Mouse (Mus musculus) hindbrain, postnatal 0 days (tissue): ENCODE results near the gene Csad. TPM values are rescaled to one million over a fixed set of nuclear protein-coding genes. Genes with fewer than 3 reads are reported as not detected.

ENCODE experiments used
- ATAC-seq: fragments of 200-750 bp; cut with Nextera tagmentation; 2 replicates; pipeline ENCODE4 v1.8.0; 2017; ENCODE audit warnings: mild to moderate bottlenecking, moderate TSS enrichment, moderate library complexity
- DNase-seq: peaks from one replicate; pipeline ENCODE4 v3.0.0-alpha.2; 2015; ENCODE audit warnings: low spot score
- H3K27ac ChIP-seq: fragments of 300-500 bp; sonication (generic); 2 replicates; pipeline ENCODE4 v1.5.1; 2014; ENCODE audit warnings: mild to moderate bottlenecking
- H3K27me3 ChIP-seq: fragments of 300-500 bp; sonication (generic); 2 replicates; pipeline ENCODE4 v1.6.1; 2014; ENCODE audit warnings: low read length, mixed read lengths; ENCODE audit not compliant: insufficient read depth
- H3K36me3 ChIP-seq: fragments of 300-500 bp; sonication (generic); 2 replicates; pipeline ENCODE4 v1.6.1; 2014; ENCODE audit warnings: low read length, mixed read lengths; ENCODE audit not compliant: insufficient read depth
- H3K4me1 ChIP-seq: fragments of 300-500 bp; sonication (generic); 2 replicates; pipeline ENCODE4 v1.6.1; 2014; ENCODE audit warnings: antibody characterized with exemption, low read length, mixed read lengths; ENCODE audit not compliant: insufficient read depth
- H3K4me2 ChIP-seq: fragments of 300-500 bp; sonication (generic); 2 replicates; pipeline ENCODE4 v1.6.1; 2014; ENCODE audit warnings: low read depth, mild to moderate bottlenecking, low read length, moderate library complexity, mixed read lengths
- H3K4me3 ChIP-seq: fragments of 300-500 bp; sonication (generic); 2 replicates; pipeline ENCODE4 v1.5.1; 2014; ENCODE audit warnings: low read length
- H3K9ac ChIP-seq: fragments of 300-500 bp; sonication (generic); replicated peaks from 2 replicates; pipeline ENCODE4 v1.6.1; 2014; ENCODE audit warnings: mild to moderate bottlenecking, low read length, moderate library complexity, mixed read lengths
- H3K9me3 ChIP-seq: fragments of 300-500 bp; sonication (generic); 2 replicates; pipeline ENCODE4 v1.6.1; 2016; ENCODE audit warnings: low read length, mixed read lengths
- CTCF ChIP-seq: IDR thresholded peaks from 2 replicates; pipeline ENCODE4 v1.5.1; 2016; ENCODE audit warnings: antibody characterized with exemption, control low read depth, low read depth
- WGBS: fragments of 180-500 bp; shearing (Covaris S2); extraction: QIAGEN DNeasy Blood & Tissue Kit; methylation state at CpG from one replicate; pipeline ENCODE4 v1.1.7; 2014; 5-methylcytosine and 5-hydroxymethylcytosine counted together
- polyA plus RNA-seq: library from polyadenylated mRNA; unstranded; fragments of >200 nt; fragmentation: Nextera tagmentation; extraction: Ambion mirVana; gene quantifications from 2 replicates; pipeline ENCODE4 v1.2.1, GENCODE M21; 2015
- total RNA-seq: library from RNA; depleted of rRNA; stranded (reverse); fragments of >200 nt; gene quantifications from 2 replicates; pipeline ENCODE4 v1.2.3, GENCODE M21; 2014

The Csad gene
- total and polyA plus RNA-seq, 2 experiments from 2014 or later: 41.8 to 67.2 TPM

DNA sequence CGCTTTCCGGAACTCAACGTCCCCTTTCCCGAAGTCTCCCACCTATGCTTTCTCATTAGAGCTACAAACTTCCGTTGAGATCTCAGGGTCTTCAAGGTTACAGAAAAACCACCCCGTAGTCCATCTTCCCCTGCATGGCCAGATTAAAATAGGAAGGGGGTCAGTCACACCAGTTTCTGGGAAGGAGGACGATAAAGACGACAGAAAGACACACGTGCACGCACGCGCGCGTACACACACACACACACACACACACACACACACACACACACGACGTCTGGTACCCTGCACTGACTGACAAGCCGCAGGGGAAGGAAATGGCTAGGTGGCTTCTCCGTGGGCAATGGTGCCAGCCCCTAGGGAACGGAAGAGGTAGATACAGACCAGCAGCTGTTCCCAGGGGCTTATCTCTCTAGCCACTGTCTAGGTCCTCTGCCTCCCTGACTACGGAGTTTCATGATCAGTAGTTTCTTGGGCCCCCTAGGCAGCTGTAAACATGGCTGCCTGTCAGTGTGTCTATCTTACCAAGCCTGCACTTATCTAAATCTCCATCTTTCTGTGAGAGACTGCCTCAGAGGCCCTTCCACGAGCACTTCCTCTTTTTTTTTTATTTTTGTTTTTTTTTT is 20.6 kb upstream of the Csad start:
- Histone ChIP-seq H3K27me3 (peaks cover 10% of the 10 kb centered on the region; the same call in 1 of the 2 replicates), H3K4me1 (no peaks in the 10 kb centered on the region), H3K36me3 (no peaks in the 10 kb centered on the region), H3K4me2 (peak overlapping the region; percentile 80), H3K9ac (peak overlapping the region; percentile 45), H3K4me3 (peak overlapping the region; percentile 37), H3K27ac (no peak overlapping the region), H3K9me3 (no peaks in the 10 kb centered on the region)
- 26% methylated on average over 21 of the region's 21 CpGs for WGBS
- ATAC-seq: no peak
- DNase-seq: no peak
- no peak for TF ChIP-seq CTCF

DNA sequence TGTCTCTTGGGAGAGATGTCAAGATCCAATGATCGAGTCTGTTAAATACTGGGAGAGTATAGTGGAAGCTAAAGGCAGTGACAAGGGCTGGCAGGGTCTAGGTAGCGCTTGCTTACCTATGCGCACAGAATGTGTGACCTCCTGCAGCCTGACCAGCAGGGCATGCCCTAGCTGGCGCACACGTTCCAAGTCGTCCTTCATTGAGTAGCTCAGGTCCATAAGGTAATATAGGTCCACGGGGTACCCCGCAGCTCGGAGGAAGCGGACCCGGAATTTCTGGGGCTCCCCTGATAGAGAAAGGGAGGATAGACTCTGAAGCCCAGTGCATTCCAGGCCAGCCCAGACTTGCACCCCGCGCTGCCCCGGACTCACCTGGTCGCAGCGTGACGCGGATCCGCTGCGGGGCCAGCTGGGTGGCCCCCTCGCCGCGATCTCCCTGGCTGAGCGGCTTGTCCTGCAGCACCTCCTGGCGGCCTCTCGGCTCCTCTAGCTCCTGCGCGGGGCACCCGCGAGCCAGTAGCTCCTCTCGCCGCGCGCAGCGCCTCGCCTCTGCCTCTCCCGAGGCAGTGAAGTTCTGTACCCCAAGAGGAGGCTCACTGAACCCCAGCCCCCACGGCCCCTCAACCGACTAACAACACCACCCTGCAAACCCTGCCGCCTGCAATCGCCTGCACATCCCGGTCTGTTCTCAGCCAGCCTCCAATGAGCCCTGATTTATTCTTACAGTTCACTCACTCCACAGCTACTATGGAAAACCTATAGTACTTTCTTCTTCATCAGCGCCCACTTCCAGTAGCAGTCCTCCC is 19.9 kb upstream of the Csad start:
- H3K27me3 ChIP-seq: peaks cover 10% of the 10 kb centered on the region; the same call in 1 of the 2 replicates
- H3K9ac ChIP-seq: peak overlapping the region; percentile 45
- WGBS: 4% methylated on average over 43 of the region's 43 CpGs
- H3K36me3 ChIP-seq: no peaks in the 10 kb centered on the region
- H3K4me3 ChIP-seq: peak overlapping the region; percentile 37
- H3K4me2 ChIP-seq: peak overlapping the region; percentile 80
- no peak overlapping the region for H3K27ac ChIP-seq
- DNase-seq (peak; percentile 82), ATAC-seq (peak; percentile 85)
- H3K9me3 ChIP-seq: no peaks in the 10 kb centered on the region
- TF ChIP-seq CTCF: peak; percentile 71
- no peaks in the 10 kb centered on the region for H3K4me1 ChIP-seq

DNA sequence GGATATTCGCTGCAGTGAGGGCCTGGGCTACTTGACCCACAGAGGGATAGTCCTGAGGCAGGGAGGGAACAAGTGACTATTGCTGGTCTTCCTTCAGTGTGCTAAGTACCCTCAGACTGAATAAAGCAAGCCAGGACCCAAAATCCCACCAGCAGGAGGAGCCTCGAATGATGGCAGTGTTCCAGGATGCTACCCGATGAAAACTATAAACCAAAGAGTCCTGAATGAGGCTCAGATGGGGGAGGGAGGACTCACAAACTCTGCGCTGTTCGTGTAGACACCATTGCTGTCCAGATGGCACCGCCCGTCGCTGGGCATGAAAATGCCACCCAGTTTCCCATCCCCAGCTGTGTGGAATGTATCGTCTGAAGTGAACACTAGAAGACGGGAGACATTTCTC is 17.9 kb upstream of the Csad start:
- WGBS: 41% methylated on average over 10 of the region's 10 CpGs
- Histone ChIP-seq H3K4me1 (no peaks in the 10 kb centered on the region), H3K9ac (no peak overlapping the region), H3K4me2 (no peak overlapping the region), H3K4me3 (no peak overlapping the region), H3K36me3 (no peaks in the 10 kb centered on the region), H3K9me3 (no peaks in the 10 kb centered on the region), H3K27ac (no peak overlapping the region), H3K27me3 (peaks cover 10% of the 10 kb centered on the region; the same call in 1 of the 2 replicates)
- TF ChIP-seq CTCF: peak; percentile 48
- ATAC-seq (no peak; the same call in 1 of the 2 replicates), DNase-seq (peak; percentile 56)

DNA sequence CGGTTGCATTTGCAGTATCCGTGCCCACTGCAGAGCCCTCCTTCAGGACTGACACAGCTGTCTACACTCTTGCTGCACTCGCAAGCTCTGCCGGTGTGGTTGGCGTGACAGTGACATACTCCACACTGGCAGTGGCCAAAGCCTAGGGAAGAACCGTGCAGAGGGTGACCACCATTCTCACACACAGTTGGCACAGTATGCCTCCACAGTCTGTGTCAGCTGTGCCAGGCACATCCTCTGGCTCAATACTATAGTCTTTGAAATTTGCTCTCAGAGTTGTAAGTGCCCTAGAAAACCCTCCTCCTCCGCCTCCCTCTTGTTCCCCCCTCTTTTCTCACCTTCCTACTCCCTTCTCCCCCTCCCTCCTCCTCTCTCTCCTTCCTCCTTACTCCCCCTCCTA is 12.8 kb upstream of the Csad start:
- no peak for TF ChIP-seq CTCF
- no peak overlapping the region for H3K4me3 ChIP-seq
- no peaks in the 10 kb centered on the region for H3K4me1 ChIP-seq
- WGBS: 79% methylated on average over 7 of the region's 7 CpGs
- no peak overlapping the region for H3K4me2 ChIP-seq
- no peak overlapping the region for H3K27ac ChIP-seq
- H3K9me3 ChIP-seq: no peaks in the 10 kb centered on the region
- no peak overlapping the region for H3K9ac ChIP-seq
- H3K36me3 ChIP-seq: peaks cover 11% of the 10 kb centered on the region
- ATAC-seq (peak; percentile 29; the same call in 1 of the 2 replicates), DNase-seq (no peak)
- H3K27me3 ChIP-seq: no peaks in the 10 kb centered on the region

DNA sequence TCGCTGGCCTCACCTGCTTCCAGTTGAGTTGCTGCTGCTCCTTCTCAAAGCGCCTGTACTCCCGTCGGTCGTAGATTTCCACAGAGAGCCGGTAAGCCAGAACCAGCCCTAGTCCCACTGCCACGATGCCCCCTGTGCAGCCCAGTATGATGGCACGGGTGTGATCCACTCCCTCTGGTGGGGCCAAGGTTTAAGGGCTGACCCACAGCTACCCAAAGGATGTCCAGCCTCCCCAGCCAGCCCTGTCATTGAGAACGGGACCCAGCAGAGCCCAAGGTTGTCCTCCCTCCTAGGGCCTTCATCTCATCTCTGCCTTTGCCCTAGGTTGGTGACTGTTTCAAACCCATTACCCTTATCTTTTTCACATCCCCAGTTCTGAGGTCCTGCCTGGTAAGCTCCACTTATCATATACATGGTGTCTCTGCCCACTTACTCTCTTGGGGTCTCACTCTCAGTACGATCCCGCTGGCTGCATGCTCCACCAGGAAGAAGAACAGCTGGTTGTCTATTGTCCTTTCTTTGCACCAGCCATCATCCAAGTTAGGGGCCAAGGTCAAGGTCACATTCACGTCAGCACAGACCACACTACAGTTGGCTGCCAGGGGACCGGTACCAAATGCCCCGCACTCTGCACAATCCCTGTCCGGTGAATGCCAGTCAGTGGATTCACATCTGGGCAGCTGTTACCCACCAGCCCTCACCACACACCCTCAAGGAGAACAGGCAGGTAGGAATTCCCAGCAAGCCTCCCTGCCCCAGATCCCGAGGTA is 12.1 kb upstream of the Csad start:
- peaks cover 15% of the 10 kb centered on the region for H3K36me3 ChIP-seq

DNA sequence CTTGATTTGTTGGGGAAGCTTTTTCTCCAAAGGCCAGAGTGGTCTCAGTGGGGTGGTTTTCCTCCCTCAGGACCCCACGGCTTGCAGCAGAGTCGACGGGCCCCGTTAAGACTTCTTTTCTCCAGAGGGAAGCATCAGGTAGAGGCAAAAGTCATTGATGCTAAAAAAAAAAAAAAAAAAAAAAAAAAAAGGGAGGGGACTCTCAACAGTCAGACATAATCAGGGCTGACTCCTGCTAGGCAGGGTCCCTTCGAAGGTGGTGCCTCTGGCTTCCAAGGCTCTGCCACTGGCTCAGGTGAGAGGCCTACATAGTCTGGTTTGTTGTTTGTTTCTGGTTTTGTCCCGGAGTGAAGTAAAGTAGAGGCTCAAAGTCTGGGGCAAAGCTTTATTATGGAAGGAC is 11.1 kb upstream of the Csad start:
- WGBS: 75% methylated on average over 6 of the region's 6 CpGs
- H3K36me3 ChIP-seq: peaks cover 20% of the 10 kb centered on the region
- H3K27me3 ChIP-seq: no peaks in the 10 kb centered on the region
- no peak overlapping the region for H3K27ac ChIP-seq
- no peak for TF ChIP-seq CTCF
- ATAC-seq (no peak), DNase-seq (no peak)
- H3K4me2 ChIP-seq: no peak overlapping the region
- H3K9ac ChIP-seq: no peak overlapping the region
- no peaks in the 10 kb centered on the region for H3K9me3 ChIP-seq
- H3K4me1 ChIP-seq: no peaks in the 10 kb centered on the region
- no peak overlapping the region for H3K4me3 ChIP-seq

More for the DNA sequence above, 12.1 kb upstream of the Csad start:
- 80% methylated on average over 16 of the region's 16 CpGs for WGBS
- Histone ChIP-seq H3K9me3 (no peaks in the 10 kb centered on the region), H3K27ac (no peak overlapping the region), H3K27me3 (no peaks in the 10 kb centered on the region), H3K4me1 (no peaks in the 10 kb centered on the region), H3K9ac (no peak overlapping the region), H3K4me3 (no peak overlapping the region), H3K4me2 (no peak overlapping the region)
- ATAC-seq: peak; percentile 22; the same call in 1 of the 2 replicates
- DNase-seq: no peak
- TF ChIP-seq CTCF: no peak
